Mouse (Mus musculus): ENCODE results near the gene Exoc6b.

DNA sequence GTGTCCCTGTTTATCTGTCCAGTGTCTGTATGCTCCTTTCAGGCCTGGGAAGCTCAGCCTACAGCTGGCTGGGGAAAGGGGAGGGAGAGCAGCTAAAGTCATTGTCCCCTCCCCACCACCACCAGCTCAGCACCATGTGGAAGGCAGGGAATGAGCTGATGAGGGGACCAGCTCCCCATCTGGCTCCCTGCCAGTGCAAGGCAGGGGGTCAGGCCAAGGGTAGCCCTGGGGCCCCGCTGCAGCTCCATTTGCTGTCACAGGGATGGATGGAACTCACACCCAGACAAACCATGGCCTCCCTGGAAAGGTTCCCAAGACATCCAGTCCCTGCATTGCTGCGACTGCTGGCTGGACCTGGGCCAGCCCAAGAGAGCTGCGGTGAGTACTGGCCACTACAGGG lies 499.3 kb downstream of the Exoc6b start:
- TF ChIP-seq CTCF (IDR thresholded peaks at IDR 0.05; ENCODE audit: low read depth) = no peak
- no peak for TF ChIP-seq EP300 (optimal IDR thresholded peaks at IDR 0.05)

Measured in stomach, postnatal 0 days (tissue).